Mouse (Mus musculus): ENCODE data around the gene Inip. TPM values are rescaled to one million over a fixed set of nuclear protein-coding genes. Genes with fewer than 3 reads are reported as not detected.

The Inip gene
- 83.7 and 93.0 TPM in 2 replicates for polyA plus RNA-seq (2015; fragmentation: Nextera tagmentation; extraction: Ambion mirVana)

DNA sequence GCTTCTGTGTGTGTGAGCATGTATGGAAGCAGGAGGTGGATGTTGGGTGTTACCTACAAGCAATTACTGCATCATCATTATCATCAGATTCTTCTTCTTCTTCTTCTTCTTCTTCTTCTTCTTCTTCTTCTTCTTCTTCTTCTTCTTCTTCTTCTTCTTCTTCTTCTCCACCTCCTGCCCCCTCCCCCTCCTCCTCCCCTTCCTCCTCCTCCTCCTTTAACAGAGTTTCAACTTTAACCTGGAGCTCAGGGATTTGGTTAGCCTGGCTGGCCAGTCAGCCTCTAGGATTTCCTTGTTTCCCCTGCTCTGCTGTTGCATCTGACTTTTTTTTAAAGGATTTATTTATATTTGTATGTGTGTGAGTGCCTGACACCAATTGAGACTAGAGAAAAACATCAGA, at the start of gene Inip:
Gene Inip, minus strand, starts transcription at position 101 of the 400 bp plus-strand sequence.
- DNase-seq (ENCODE audit: low spot score), result no peak

DNA sequence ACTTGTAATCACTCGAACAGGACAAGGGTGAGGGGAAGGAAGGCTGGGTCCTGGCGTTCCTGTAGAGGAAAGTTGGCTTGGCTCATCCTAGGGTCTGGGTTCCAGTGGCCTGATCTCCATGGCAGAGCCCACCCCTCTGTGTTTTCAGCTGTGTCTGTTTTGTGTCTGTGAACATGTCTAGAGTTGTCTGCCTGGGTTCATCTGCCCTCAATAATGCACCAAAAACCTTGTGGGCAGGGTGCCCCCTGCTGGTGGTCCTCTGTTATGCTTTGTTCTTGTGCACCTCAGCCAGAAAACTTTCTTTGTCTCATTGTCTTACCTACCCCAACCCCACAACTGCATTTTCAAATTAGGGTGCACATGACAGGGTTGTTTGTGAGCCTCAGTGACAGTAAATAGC, 48.8 kb upstream of the Inip start:
- DNase-seq (ENCODE audit: low spot score), result peak; percentile 85

DNA sequence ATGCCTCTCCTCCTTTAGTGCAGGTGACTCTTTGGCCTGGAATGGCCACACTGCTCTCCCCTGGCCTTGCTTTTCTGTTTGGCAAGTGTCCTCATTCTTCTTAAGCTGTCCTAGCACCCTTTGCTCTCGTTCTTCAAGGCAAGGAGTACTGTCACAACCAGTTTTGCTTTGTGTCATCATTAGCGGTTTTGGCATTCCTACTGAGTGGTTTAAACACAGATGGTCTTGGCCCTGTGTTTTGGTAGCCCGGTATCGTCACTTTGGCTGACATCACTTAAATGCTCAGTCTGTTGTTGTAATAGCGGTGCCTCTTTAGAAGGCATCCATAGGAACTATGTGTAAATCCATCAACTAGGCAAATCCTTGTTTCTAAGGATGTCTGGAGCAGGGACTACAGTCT, 46.1 kb upstream of the Inip start:
- DNase-seq (ENCODE audit: low spot score), result no peak

DNA sequence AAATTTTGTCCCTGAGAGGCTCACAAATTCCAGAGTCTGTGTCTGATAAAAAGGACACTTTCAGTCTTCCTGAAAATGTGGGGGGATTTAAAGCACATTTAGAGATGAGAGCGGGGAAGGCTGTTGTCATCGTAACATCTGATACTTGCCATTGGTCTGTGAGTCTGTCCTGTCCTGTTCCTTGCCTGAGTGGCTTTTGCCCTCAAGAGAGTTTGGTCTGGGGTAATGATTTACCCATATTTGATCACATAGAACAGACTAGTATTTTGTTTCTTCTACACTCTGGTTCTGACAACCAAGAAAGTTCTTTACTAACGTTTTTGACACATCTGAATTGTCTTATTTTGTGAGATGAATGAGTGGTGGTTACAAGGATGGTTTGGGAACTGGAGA, 43.9 kb upstream of the Inip start:
- DNase-seq (ENCODE audit: low spot score), result no peak

DNA sequence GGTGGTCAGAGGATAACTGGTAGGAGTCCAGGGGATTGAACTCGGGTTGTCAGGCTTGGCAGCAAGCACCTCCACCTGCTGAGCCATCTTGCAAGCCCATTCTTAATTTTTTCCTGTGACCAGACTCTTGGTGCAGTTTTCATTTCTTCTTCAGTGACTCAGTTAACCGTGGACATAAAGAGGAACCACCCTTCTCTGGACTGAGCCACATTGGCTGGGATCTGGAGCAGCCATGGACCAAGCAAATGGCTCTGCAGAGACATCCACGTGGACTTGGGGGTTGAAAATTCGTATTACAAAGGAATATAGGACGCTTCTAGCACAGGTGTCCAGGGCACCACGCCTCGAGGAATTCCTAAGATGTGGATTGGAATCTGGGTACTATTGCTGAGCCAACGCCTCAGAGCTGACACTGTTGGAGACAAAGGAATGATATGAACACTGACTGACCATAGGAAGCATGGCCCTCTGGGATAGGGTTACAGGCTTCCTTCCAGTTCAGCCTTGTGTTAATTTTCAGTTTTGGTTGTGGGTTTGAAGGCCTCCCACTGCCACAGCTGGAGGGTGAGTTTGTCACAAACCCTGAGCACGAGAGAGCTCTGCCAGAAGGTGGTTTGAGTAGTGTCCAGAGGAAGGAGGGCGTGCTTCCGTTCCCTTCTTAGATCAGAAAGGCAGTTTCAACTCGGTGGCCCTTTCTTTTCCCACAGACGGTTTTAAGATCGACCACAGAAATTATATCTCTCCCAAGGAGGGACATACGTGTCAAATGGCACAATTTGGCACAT, 43.3 kb upstream of the Inip start:
- peak; percentile 39 for DNase-seq (ENCODE audit: low spot score)

DNA sequence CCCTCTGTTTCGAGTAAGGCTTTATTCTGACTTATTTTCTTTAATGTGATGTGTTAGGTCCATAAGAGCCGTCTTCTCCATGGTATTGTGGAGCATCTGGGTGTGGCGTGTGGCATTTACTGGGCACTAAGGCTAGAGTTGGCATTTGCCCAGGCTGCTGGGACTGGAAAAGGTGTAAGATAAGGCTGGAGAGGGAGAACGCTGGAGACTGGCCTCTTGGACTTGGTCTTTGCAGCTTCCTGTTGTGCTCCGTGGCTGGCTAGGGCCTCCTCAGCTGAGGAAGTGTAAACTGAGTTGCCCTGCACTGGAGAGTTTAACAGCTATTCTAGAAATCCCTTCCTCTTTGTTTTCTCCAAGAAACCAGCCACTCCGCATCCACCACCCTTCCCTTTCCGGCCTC, 36.3 kb upstream of the Inip start:
- no peak for DNase-seq (ENCODE audit: low spot score)

DNA sequence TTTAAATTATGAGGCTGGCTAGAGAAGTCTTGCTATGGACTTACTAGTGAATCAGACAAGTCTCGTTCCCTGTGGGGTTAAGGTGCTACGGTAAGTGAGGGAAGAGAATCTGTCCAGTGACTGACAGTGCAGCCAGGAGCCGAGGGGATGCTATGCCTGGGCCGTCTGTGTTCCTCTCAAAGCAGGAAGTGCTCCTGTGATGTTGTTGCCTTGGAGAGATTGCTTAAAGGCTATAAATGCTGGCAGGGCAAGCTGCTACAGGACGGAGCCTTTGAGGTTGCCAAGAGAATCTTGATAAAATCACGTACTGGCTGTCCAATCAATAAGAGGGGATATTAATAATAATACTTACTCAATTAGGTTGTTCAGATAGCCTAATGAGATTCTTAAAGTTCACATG, 31.4 kb upstream of the Inip start:
- DNase-seq (ENCODE audit: low spot score), result no peak

DNA sequence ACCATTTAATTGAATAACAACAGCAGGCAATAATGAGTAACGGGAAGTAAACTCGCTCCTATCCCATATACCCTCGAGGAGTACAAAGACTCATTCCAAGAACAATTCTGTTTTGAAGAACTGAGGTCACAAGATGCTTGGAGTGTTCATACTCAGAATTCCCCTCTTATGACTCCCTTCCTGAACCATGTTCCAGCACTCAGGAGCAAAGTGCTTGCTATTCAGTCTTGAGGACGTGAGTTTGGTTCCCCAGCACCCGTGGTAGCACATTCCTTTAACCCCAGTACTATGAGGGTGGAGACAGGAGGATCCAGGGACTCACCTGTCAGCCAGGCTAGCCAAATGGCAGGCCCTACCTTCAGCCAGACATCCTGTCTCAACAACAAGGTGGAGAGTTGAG, 29.6 kb upstream of the Inip start:
- DNase-seq (ENCODE audit: low spot score), result no peak

DNA sequence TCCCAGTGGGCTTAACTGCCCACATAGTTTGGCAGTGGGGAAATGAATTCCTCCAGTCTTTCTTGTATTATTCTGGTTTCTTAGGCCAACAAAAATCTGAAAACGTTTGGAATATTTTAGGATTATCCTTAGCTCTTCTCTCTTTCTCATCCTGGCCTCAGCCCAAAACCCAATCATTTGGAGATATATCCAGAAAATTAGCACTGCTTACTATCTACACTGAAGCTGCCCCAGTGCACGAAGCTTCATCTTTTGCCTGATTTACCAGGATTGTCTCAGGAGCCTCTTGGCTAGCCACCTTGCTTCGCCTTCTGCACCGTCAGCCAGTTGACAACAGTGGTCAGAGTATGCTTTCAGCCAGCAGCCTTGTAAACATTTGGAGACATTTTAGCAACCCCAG, 27.7 kb upstream of the Inip start:
- DNase-seq (ENCODE audit: low spot score), result no peak

DNA sequence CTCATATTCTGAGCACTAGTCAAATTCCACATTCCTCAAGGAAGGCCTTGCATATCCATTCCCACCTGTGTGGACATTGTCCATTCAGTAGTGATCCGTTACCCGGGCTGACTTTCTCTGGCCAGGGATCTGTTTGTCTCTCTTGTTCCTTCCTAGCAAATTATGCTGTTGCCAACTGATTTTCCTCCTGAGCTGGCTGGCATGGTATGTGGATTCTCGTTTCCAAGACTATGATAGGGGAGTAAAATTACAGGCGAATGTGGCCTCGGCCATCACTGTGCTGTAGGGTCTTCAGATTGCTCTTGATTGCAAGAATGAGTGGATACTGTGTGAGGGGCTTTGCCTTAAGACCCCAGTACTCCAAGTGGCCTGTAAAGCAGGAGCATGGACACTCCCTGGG, 25.0 kb upstream of the Inip start:
- DNase-seq (ENCODE audit: low spot score), result no peak

DNA sequence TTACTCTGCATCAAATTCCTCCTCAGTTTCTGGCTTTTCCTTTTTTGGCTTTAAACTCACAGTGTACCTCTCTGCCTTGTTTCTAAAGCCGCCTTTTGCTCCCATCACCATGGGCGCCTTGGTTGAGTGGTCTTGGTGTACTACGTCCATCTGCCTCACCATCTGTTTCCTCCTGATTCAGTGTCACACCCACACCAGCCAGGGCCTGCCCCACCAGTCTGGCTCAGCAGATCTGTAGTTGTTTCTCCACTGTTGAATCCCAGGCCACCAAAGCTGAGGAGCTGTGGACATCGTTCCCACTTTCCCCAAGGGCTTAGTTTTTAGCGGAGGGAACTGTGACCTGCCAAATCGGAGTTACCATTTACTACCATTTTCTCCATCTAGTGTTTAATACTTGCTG, 24.2 kb upstream of the Inip start:
- no peak for DNase-seq (ENCODE audit: low spot score)

DNA sequence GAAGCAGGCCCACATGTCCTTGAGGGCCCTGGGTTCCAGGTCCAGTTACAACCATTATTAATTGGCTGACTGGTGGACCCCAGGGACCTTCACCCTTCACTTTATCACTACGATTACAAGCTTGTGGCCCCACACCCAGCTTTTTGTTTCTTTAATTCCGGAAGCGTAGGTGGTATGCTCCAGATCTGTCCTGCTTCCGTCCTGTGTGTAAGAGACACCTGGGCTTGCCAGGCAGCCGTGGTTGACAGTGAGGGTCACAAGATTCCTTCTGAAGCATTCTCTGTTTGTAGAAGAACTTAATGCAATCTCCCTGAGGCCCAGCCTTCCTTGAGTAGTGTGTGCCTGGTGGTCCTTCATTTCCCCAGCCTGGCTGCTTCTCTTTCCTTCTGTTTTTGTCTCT, 23.5 kb upstream of the Inip start:
- DNase-seq (ENCODE audit: low spot score), result peak; percentile 39

DNA sequence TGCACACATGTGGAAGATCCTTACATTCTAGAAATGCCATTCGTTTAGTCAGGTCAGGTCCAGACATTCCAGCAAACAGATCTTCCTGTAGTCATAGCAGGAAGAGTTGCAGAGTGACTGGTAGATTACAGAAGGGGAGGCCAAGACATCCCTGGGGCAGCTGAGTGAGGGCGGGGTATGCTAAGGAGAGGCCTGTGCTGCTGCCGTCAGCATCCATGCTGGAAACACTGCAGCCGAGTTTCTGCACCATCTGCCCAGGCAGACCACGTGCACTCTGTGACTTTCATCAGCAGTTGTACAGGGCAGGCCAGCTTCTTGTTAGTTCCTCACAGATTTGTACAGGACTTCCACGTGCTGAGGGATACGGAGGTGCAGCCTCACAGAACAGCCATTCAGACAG, 22.1 kb upstream of the Inip start:
- no peak for DNase-seq (ENCODE audit: low spot score)

DNA sequence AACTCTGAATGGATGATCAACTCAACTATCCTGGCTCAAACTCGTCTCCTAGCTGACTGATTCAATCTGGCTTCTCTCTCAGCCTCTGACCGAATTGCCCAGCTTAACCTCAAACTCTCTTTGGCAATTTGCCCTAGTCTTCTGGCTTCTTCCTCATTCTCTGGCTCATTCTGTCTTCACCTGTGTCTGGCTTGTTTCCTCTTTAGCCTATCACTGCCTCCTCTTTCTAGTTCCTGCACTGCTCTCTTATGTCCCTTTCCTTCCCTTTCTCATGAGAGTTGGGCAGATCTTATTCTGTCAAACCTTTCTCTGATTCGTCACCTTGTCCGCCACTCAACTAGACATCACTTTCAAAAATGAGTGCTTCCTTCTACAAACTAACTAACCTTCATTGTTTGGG, 20.7 kb upstream of the Inip start:
- peak; percentile 26 for DNase-seq (ENCODE audit: low spot score)

DNA sequence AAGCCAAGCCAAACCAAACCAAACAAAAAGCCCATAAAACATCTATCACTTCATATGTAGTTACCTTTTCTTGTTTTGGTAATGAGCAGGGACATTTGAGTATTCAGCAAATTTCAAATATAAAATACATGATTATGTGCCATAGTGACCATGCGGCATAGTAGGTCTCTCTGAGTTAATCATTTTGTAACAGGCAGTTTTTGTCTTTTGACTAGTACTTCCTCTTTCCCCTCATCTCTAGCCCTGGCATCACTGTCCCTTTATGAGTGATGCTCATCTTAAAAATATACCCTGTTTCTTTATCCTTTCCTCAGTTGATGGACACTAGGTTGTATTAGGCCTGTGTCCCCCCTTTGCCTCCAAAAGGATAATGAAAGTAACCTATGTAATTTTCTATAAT, 20.1 kb upstream of the Inip start:
- no peak for DNase-seq (ENCODE audit: low spot score)

DNA sequence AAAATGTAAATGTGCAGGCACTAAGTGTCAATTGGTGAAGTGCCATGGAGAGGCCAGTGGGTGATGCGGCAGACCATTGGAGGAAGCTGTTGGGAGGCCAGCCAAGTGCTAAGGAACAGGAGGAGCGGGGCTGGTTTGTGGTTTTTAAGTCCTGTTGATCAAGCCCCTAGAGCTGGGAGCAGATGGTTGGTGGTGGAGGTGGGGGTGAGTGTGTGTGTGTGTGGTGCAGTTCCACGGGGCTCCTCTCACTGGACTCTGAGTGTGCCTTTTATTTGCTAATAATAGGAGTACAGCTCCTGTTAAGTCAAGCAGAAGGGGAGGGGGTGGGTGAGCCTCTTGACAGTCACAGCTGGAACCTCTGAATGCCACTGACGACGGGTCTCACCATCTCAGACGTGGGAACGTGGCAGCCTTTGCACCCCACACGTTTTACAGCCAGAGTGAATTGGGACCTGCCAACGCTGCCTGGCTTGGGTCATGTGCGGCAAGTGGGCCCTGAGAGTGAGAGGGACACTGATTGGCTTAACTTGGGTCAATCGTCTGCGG, 18.2 kb upstream of the Inip start:
- no peak for DNase-seq (ENCODE audit: low spot score)

DNA sequence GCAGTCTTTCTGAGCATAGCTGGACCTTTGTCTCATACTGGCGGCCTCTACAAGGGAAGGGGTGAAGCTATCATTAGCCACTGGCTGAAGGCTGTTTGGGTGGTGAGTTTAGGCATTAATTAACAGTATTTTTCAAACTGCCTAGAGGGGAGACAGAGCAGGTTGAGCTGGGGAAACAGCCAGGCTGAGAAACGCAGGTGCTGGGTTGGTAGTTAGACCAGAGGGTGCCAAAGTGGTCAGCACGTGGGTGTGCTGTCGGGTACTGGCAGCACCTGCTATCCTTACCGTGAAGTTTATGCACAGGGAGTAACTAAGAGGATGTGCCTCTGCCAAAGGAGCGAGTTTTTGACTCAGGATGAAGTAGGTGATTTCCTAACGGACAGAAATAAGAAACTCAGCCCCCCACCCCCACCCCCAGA, 17.7 kb upstream of the Inip start:
- DNase-seq (ENCODE audit: low spot score), result peak; percentile 42

DNA sequence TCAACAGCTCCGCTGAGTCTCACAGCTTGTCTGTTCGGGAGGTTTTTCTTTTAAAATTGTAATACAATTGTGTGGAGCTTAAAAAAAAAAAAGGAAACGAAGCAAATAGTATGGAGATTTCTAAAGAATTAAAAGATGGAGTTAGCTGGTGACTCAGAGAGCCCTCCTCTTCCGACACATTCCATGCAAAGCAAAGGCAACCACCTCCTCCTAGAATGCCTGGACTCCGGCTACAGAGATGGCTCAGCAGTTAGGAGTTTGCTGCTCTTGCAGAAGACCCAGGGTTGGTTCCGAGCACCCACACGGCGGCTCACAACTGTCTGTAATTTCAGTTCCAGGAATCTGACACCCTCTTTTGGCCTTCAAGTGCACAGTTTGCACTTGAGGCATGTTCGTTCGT, 17.1 kb upstream of the Inip start:
- no peak for DNase-seq (ENCODE audit: low spot score)

DNA sequence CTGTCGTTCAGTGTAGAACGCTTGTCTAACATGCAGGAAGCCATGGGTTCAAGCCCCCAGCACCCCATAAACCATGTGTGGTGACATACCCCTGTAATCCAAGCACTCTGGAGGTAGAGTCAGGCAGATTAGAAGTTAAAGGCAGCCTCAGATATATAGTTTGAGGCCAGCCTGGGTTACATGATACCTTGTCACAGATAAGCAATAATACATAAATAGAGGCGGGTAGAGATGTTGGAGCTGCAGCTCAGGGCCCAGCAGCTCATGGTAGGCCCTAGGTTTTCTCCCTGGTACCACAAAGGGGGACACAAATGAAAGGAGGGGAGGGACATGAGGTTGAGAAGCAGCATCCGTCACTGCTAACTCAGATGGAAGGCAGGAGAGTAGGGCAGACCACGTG, 16.4 kb upstream of the Inip start:
- DNase-seq (ENCODE audit: low spot score), result no peak

DNA sequence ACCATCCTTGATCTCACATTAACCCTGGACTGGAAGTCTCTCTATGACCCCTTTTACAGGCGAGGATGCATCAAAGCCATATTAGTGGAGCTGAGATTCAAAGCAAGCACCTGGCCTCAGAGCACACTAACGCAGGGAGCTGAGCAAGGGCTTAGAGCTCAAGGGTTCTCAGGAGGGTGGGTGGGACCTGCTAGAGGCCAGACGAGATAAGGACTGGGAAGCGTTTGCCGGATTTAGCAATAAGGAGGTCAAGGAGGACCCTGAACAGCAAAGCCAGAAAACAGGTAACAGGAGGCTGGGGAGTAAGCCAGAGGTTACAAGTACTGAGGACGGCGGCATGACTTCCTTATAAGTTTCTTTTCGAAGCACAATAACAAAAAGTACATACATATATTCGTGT, 15.1 kb upstream of the Inip start:
- no peak for DNase-seq (ENCODE audit: low spot score)

DNA sequence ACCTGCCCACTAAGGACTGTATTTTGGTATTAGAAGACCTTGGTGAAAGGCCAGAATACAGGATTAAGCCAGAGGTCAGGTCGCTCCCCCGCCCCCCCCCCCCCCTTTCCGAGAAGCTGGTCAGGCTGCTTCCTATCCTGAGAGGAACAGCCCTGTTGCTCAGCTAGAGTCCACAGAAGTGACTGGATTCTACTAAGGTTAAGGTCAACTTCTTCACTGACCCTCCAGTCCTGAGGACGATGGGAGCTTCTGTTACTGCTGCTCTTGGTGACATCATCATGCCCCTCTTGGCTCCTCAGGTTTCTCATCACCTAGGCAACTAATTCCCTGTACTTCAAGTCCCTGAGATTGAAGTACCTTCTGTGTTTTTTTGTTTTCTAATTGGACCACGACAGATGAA, 14.6 kb upstream of the Inip start:
- no peak for DNase-seq (ENCODE audit: low spot score)

DNA sequence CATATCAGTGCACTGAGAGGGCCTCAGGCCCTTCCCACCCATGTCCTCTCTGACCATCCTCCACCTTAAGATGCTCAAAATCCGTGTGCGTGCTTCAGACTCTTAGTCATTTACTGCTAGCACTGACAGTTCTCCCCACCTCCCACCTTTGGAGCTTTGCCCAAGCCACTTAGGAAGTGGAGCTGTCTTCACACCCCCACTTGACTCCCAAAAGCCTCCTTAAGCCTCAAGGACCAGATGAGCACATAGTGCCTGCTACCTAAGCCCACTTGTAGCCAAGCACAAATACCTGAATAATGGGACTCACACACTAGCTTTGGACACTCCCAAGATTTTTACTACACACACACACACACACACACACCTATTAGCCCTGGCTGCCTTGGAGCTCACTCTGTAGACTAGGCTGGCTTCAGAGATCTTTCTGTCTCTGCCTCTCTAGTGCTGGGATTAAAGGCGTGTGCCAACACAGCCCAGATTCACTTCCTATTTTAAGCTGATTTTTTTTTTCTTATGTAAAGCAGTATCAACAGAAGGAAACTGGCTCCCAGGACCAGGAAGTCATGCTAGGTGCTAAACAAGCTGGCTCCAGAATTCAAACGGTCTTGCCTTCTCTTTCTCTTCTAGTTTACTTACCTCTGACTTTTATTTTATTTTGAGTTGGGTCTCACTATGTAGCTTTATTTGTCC, 13.9 kb upstream of the Inip start:
- DNase-seq (ENCODE audit: low spot score), result no peak

DNA sequence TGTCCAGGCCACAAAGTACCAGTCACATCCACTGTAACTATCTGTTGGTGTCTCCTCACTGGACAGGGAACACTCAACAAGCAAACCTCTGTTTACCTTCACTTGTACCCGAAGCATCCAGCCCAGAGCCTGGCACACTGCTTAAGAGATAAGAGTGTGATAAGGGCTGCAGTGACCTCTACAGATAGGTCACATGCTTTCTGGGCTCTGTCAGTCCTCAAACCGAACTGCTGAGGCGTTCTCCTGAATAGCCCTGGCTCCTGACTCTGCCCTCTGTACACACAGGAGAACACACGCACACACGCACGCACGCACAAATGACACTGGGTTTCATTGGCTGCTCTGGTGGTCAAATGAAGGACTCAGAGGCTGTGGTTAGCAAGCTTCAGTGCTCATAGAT, 12.7 kb upstream of the Inip start:
- no peak for DNase-seq (ENCODE audit: low spot score)

Data from thymus, postnatal 0 days (tissue).